Mouse (Mus musculus) intestine, postnatal 0 days (tissue): ENCODE results near the gene Pclaf. TPM values are rescaled to one million over a fixed set of nuclear protein-coding genes. Genes with fewer than 3 reads are reported as not detected.

ENCODE experiments used
- ATAC-seq: fragments of 200-750 bp; cut with Nextera tagmentation; 2 replicates; pipeline ENCODE4 v1.8.0; 2017; ENCODE audit warnings: mild to moderate bottlenecking, moderate TSS enrichment, moderate library complexity
- H3K27ac ChIP-seq: fragments of 300-500 bp; sonication (generic); 2 replicates; pipeline ENCODE4 v1.5.1; 2014; ENCODE audit warnings: mild to moderate bottlenecking, low read depth, low read length, moderate library complexity
- H3K27me3 ChIP-seq: fragments of 300-500 bp; sonication (generic); replicated peaks from 2 replicates; pipeline ENCODE4 v1.6.1; 2014; ENCODE audit warnings: low read length, mixed read lengths; ENCODE audit not compliant: control insufficient read depth, insufficient read depth
- H3K36me3 ChIP-seq: fragments of 300-500 bp; sonication (generic); 2 replicates; pipeline ENCODE4 v1.6.1; 2014; ENCODE audit warnings: mild to moderate bottlenecking, moderate library complexity; ENCODE audit not compliant: control insufficient read depth, insufficient read depth
- H3K4me1 ChIP-seq: fragments of 300-500 bp; sonication (generic); replicated peaks from 2 replicates; pipeline ENCODE4 v1.6.1; 2014; ENCODE audit warnings: antibody characterized with exemption, low read length, mixed read lengths; ENCODE audit not compliant: control insufficient read depth, insufficient read depth
- H3K4me2 ChIP-seq: fragments of 300-500 bp; sonication (generic); replicated peaks from 2 replicates; pipeline ENCODE4 v1.6.1; 2014; ENCODE audit warnings: low read depth, mild to moderate bottlenecking, moderate library complexity
- H3K4me3 ChIP-seq: fragments of 300-500 bp; sonication (generic); 2 replicates; pipeline ENCODE4 v1.5.1; 2014; ENCODE audit warnings: low read depth, low read length
- H3K9ac ChIP-seq: fragments of 300-500 bp; sonication (generic); 2 replicates; pipeline ENCODE4 v1.6.1; 2014; ENCODE audit warnings: mild to moderate bottlenecking, low read depth, low read length
- H3K9me3 ChIP-seq: fragments of 300-500 bp; sonication (generic); 2 replicates; pipeline ENCODE4 v1.6.1; 2016; ENCODE audit warnings: mixed run types; ENCODE audit not compliant: control insufficient read depth
- CTCF ChIP-seq: sonication (generic); IDR thresholded peaks from 2 replicates; pipeline ENCODE4 v1.5.1; 2016; ENCODE audit warnings: low read depth, mild to moderate bottlenecking, control low read depth, antibody characterized with exemption, moderate library complexity
- WGBS: fragments of 180-500 bp; shearing (Covaris S2); extraction: QIAGEN DNeasy Blood & Tissue Kit; methylation state at CpG from one replicate; pipeline ENCODE4 v1.1.7; 2014; 5-methylcytosine and 5-hydroxymethylcytosine counted together
- polyA plus RNA-seq: library from polyadenylated mRNA; unstranded; fragments of >200 nt; fragmentation: Nextera tagmentation; extraction: Ambion mirVana; gene quantifications from 2 replicates; pipeline ENCODE4 v1.2.1, GENCODE M21; 2015

Pclaf gene
- polyA plus RNA-seq: 51.6 and 54.5 TPM in 2 replicates

DNA sequence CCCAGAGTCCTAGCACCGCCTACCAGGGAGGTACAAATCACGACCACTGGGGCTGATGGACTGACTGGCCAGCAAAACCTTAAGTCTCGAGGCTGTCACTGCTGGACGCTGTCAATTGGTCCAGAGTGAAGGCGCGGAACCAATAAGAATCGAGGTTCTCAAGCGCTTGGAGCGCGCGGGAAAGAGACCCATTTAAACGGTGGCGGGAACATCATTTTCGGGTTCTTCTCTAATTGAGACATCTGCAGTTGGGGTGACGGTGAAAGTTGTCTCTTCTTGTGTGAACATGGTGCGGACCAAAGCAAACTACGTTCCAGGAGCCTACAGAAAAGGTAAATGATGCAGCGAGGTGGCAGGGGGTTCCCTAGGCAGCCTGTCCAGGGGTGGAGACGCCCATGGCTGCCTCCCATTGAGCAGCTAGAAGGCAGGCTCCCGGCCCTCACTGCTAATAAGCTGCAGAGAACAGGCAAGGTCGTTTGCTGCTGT, at the start of gene Pclaf:
Gene Pclaf, plus strand, starts transcription at position 95 of the 486 bp plus-strand sequence.
- Histone ChIP-seq H3K36me3 (no peaks in the 10 kb centered on the region; the same call in 1 of the 2 replicates), H3K4me1 (no peaks in the 10 kb centered on the region), H3K27ac (no peak within 1 kb of the TSS), H3K27me3 (no peaks in the 10 kb centered on the region), H3K4me3 (peak within 1 kb of the TSS; percentile 63), H3K4me2 (peak within 1 kb of the TSS; percentile 94), H3K9ac (peak within 1 kb of the TSS; percentile 46), H3K9me3 (no peaks in the 10 kb centered on the region)
- WGBS: under 1% methylated on average over 21 of the region's 21 CpGs
- ATAC-seq: peak; percentile 93
- no peak for TF ChIP-seq CTCF

DNA sequence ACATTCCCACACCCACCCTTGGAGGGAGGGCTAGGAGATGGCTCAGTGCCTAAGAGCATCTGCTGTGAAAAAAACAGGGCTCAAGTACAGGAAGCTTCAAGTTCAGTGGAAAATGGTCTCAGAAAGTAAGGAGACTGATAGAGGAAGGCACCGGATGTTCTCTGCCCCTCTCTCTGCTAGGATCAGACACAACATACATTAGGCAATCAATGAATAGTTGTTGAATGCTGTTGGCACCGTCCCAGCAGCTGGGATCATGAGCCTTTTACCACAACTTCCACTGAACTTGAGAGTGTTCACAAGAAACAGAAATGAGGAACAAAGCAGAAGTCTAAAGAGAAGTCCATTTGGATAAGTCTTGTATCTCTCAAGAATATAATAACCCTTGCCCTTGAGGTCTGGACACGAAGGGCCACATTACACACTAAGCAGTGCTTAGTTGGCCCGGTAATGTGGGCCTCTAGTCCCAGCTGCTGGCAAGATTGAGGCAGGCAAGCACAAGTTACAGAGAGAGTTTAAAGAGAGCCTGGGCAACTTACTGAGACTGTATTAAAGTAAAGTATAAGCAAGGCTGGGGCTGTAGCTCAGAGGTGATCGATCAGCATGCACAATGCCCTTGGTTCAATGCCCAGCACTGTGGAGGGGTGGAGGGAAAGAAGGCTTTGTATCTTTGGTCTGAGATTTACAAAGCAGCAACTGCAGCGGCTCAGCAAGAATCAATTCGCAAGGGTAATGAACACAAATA, 45.4 kb upstream of the Pclaf start:
- no peak for ATAC-seq
- Histone ChIP-seq H3K4me1 (no peaks in the 10 kb centered on the region; the same call in 1 of the 2 replicates), H3K9ac (no peak overlapping the region; the same call in 1 of the 2 replicates), H3K4me2 (no peak overlapping the region), H3K27me3 (no peaks in the 10 kb centered on the region), H3K4me3 (no peak overlapping the region), H3K9me3 (no peaks in the 10 kb centered on the region), H3K27ac (no peak overlapping the region), H3K36me3 (0 out of 2 replicates have a peak, but pooled peaks cover 3% of the 10 kb centered on the region)
- peak; percentile 26; the same call in 1 of the 2 replicates for TF ChIP-seq CTCF
- WGBS: 72% methylated on average over 7 of the region's 7 CpGs

DNA sequence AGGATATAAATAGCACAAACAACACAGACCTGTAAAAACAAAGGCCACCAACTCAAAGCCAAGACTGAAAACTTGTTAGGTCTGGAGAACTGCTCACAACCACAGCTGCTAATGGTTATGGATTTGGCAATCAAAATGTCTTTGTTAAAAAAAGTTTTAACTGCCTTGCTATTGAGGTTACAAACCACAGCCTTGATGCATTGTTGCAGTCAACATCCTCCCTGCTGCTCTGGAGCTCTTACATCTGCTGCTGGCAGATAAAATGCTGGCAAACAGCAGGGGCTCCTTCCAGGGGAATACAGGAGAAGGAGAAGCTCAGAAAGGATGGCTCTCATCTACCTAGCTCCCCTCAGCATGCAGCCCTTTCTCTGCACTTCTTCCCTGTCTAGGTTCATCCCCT, 41.9 kb upstream of the Pclaf start:
- H3K4me2 ChIP-seq: no peak overlapping the region
- TF ChIP-seq CTCF: no peak
- peaks cover 13% of the 10 kb centered on the region for H3K36me3 ChIP-seq
- no peaks in the 10 kb centered on the region; the same call in 1 of the 2 replicates for H3K4me1 ChIP-seq
- no peaks in the 10 kb centered on the region for H3K27me3 ChIP-seq
- H3K9ac ChIP-seq: no peak overlapping the region
- no peak overlapping the region for H3K4me3 ChIP-seq
- ATAC-seq: no peak
- H3K9me3 ChIP-seq: no peaks in the 10 kb centered on the region
- H3K27ac ChIP-seq: no peak overlapping the region

DNA sequence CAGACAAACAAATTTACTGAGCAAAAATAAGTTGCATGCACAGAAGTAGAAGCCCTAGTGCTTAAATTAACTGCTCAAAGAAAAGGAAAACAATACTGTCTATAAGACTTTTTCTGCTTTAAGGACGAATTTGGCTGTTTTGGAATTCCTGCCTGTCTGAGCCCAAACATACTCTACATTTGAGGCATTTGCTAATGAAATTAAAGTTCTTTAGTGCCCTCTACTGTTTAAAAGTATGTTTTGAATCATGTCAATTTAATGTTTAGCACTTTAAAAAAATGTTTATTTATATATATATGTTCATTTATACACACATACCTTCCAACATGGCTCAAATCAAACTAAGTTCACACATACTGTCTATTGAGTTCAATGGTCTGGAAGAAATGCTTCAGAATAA, 39.8 kb upstream of the Pclaf start:
- ATAC-seq: no peak
- H3K4me3 ChIP-seq: no peak overlapping the region
- H3K36me3 ChIP-seq: peaks cover 25% of the 10 kb centered on the region
- no peak overlapping the region for H3K9ac ChIP-seq
- H3K27me3 ChIP-seq: no peaks in the 10 kb centered on the region
- 13% methylated on average over 1 of the region's 1 CpGs for WGBS
- peak; percentile 45 for TF ChIP-seq CTCF
- no peaks in the 10 kb centered on the region for H3K9me3 ChIP-seq
- no peak overlapping the region for H3K27ac ChIP-seq
- H3K4me2 ChIP-seq: no peak overlapping the region
- no peaks in the 10 kb centered on the region for H3K4me1 ChIP-seq

DNA sequence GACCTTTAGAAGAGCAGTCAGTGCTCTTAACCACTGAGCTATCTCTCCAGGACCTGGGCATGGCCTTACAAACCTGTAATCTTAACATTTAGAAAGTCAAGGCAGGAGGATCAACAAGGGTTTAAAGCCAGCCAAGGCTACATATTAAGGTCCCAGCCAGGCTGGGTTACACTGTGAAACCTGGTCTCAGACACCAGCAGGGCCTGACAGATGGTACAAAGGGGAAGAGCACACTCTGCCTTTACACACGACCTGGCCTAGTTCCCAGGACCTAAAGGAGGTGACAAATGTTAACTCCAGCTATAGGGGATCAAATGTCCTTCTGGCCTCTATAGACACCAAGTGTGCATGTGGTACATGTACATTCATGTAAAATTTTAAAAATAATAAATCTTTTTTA, 30.4 kb upstream of the Pclaf start:
- Histone ChIP-seq H3K4me1 (no peaks in the 10 kb centered on the region), H3K36me3 (peaks cover 45% of the 10 kb centered on the region), H3K27ac (no peak overlapping the region), H3K4me3 (no peak overlapping the region), H3K9me3 (no peaks in the 10 kb centered on the region), H3K4me2 (no peak overlapping the region), H3K9ac (no peak overlapping the region), H3K27me3 (no peaks in the 10 kb centered on the region)
- WGBS: 74% methylated on average over 1 of the region's 1 CpGs
- no peak for ATAC-seq
- TF ChIP-seq CTCF: no peak

DNA sequence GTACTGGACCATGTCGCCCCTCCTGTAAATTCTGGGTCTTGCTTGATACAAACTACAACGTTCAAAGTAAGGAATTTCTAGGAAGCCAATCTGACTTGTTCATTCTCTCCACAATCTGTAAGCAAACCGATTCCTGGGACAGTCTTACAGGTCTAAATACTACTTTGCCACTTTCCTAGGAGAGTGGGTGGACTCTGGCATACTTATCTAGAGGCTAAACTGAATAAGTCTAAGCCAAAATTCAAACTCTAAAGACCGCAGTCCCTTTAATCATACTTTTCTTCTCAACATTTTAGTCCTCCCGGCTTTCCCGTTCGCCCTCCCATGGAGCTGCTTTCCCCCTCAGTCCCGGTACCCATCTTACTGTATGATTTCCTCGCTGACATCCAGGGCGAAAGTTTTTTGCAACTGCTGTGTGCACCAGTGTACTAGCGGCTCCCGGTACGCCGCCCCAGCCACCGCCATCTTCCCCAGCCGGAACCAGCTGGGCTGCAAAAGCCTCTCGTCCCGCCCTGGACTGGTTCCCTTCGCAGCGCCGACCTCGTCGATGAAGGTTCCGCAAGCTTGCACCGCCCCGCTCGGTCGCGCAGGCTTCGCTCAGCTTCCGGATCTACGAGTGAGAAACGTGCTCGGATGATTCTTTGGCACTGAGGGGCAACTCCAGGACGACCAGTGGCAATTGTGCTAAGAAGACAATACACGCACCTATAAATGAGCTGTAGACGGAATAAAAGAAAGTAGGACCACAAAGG, 5.3 kb upstream of the Pclaf start:
- peak; percentile 94 for ATAC-seq
- H3K27ac ChIP-seq: peak overlapping the region; percentile 69
- no peaks in the 10 kb centered on the region for H3K27me3 ChIP-seq
- TF ChIP-seq CTCF: peak; percentile 41
- H3K9me3 ChIP-seq: no peaks in the 10 kb centered on the region
- WGBS: under 1% methylated on average over 37 of the region's 37 CpGs
- H3K9ac ChIP-seq: peak overlapping the region; percentile 73
- H3K4me2 ChIP-seq: peak overlapping the region; percentile 79
- H3K4me1 ChIP-seq: no peaks in the 10 kb centered on the region
- H3K36me3 ChIP-seq: 0 out of 2 replicates have a peak, but pooled peaks cover 6% of the 10 kb centered on the region
- H3K4me3 ChIP-seq: peak overlapping the region; percentile 70
